Mouse (Mus musculus) embryonic fibroblast, embryonic 13.5 days (primary cell): Measurements from ENCODE around the gene Gpr156. TPM values are rescaled to one million over a fixed set of nuclear protein-coding genes. Genes with fewer than 3 reads are reported as not detected.
"Not testable (repeated sequence)": the region's sequence is repeated elsewhere in the genome, so short reads cannot be mapped to it uniquely, and the experiment has no call there.

Source experiments
- H3K27ac ChIP-seq: 2 replicates; pipeline ENCODE4 v1.5.1; 2012; ENCODE audit warnings: low read length, control low read depth, inconsistent platforms; ENCODE audit not compliant: insufficient read depth
- H3K4me1 ChIP-seq: 2 replicates; pipeline ENCODE4 v1.6.1; 2011; ENCODE audit warnings: low read length; ENCODE audit not compliant: control insufficient read depth, insufficient read depth
- H3K4me3 ChIP-seq: 2 replicates; pipeline ENCODE4 v1.5.1; 2011; ENCODE audit warnings: mild to moderate bottlenecking, control low read depth, low read length; ENCODE audit not compliant: insufficient read depth
- CTCF ChIP-seq: IDR thresholded peaks from 2 replicates; pipeline ENCODE4 v1.5.1; 2011; ENCODE audit warnings: mild to moderate bottlenecking, control low read depth, low read length, moderate library complexity, borderline replicate concordance; ENCODE audit not compliant: insufficient read depth
- POLR2A ChIP-seq: IDR thresholded peaks from 2 replicates; pipeline ENCODE4 v1.6.1; 2011; ENCODE audit warnings: low read depth, mild to moderate bottlenecking, control low read depth, low read length, moderate library complexity
- polyA plus RNA-seq: library from polyadenylated mRNA; stranded (reverse); fragments of >200 nt; gene quantifications from 2 replicates; pipeline ENCODE4 v1.2.4, GENCODE M21; 2011; ENCODE audit warnings: low read depth; ENCODE audit not compliant: missing spikeins, insufficient read length

Gpr156 gene
- polyA plus RNA-seq, 1 experiment, result 0.30 TPM

DNA sequence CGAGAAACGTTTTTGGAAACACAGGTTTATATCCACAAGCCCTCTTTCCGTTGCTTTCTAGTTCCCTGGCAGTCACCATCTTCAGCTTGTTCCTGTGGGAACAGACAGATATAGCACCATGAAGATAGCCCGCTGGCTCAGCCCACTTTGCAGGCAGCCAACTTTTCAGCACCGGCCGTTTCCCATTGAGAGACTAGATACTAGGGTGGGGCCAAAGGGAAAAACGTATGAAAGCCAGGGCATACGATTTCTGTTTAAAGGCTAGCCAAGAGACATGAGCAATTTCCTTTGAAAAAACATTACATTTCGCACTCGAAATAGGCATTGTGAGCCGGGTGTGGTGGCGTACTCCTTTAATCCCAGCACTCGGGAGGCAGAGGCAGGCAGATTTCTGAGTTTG is 95.2 kb downstream of the Gpr156 start:
- H3K4me3 ChIP-seq, result no peak overlapping the region
- no peaks in the 10 kb centered on the region for H3K4me1 ChIP-seq
- no peak overlapping the region for H3K27ac ChIP-seq
- no peak for TF ChIP-seq CTCF
- TF ChIP-seq POLR2A, result no peak

DNA sequence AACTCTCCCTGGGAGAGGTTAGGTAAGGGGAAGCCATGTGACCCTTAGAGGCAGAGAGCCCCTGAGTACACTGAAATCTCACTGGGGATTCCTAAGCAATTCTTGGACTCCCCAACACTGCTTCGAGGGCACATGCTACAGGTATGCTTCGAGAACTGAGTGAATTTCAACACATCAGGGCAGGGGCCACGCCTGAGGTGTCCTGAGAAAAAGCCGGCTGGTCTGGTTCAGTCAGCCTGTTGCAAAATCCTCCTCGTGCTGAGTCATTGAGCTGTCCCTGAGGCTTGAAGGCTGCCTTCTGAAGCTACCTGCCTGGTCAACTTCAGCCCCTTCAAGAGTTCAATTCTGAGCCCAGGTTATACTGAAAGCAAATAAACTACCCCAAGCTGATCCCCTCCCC is 96.1 kb downstream of the Gpr156 start:
- Histone ChIP-seq H3K4me3 (no peak overlapping the region), H3K4me1 (no peaks in the 10 kb centered on the region), H3K27ac (no peak overlapping the region)
- no peak for TF ChIP-seq POLR2A
- no peak for TF ChIP-seq CTCF

DNA sequence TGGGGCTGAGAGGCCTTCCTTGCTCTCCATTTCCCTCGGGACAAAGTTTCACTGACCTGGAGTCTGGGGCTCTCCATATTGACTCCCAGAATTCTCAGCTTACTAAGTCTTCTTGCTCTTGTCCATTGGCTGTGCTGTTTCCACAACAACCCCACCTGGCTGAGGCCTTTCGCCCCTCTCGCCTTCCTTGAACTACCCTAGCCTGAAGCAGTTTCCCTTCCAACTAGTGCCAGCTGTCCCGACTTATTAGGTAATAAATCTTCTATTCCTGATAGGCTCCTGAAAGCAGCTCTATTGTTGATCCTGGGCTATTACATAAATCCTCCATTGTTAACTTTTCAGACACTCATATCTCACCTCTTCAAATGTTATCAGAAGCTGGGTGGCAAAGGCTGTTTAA is 96.6 kb downstream of the Gpr156 start:
- TF ChIP-seq CTCF (no peak), POLR2A (no peak)
- Histone ChIP-seq H3K4me1 (no peaks in the 10 kb centered on the region), H3K27ac (no peak overlapping the region), H3K4me3 (no peak overlapping the region)

DNA sequence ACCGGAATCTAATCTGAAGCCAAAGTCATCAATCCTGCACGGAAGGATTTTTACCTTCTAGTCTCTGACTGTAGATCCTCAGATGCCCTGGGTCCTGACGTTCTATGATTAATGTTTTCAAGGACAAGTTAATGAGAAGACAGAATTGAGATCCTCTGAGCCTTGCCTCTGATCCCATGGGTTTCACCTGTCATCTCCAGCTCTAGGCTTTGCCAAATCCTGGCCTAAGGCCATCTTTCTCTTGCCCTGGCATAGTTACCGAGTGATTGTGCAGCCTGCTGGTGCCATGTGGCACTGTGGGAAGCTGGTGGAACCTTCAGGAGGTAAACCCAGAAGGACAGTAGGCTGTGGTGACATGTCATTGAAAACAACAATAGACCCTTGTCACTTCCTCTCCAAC is 98.7 kb downstream of the Gpr156 start:
- TF ChIP-seq POLR2A (no peak), CTCF (no peak)
- Histone ChIP-seq H3K4me3 (no peak overlapping the region), H3K4me1 (no peaks in the 10 kb centered on the region), H3K27ac (no peak overlapping the region)

DNA sequence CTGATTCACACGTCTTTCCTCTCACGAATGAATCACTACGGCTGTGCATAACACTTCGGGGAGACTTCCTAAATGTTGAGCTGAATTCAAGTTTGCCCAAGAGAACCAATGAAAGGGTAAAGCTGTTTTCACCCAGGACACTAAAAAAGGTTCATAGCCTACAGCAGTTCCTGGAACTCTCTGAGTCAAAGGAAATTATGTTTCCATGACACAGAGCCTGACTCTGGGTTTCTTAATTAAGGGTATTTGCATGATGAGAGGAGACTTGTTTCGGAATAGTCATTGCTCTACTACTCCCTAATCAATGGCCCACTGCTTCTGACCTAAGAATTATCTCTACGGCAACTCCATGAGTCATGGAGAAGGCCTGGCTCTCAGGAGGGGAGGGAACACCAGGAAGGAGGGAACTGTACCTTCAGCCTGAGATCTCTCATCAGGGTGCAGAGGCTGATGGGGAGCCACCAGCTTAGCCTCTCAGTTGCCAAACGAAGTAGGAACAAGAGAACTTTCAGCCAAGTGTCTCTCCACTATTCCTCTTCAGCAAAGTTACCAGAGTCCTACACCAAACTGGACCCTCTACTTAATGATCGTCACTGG is 100.7 kb downstream of the Gpr156 start:
- no peak overlapping the region for H3K4me3 ChIP-seq
- no peak overlapping the region for H3K27ac ChIP-seq
- TF ChIP-seq POLR2A (no peak), CTCF (no peak)
- H3K4me1 ChIP-seq, result no peaks in the 10 kb centered on the region

DNA sequence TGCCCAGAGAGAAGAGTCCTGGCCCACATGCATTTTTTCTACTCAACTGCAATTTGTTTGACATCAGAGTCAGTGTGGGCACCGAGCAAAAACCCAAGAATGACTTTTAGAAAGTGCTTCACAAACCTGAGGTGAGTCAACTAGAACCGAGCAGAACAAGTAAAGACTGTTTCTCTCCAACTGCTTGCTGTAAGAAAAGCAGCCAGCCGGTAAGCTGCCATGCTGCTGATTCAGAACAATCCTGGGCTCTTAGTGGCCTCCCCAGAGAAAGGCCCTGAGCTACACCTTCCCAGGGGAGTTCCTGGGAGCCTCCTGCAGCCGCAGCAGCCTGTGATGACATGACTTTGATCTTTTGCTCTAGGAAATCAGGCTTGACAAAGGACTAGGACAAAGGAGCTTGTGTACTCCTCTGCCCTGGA is 101.7 kb downstream of the Gpr156 start:
- H3K4me1 ChIP-seq, result no peaks in the 10 kb centered on the region
- TF ChIP-seq POLR2A, result no peak
- TF ChIP-seq CTCF, result no peak
- H3K27ac ChIP-seq, result no peak overlapping the region
- H3K4me3 ChIP-seq, result no peak overlapping the region

DNA sequence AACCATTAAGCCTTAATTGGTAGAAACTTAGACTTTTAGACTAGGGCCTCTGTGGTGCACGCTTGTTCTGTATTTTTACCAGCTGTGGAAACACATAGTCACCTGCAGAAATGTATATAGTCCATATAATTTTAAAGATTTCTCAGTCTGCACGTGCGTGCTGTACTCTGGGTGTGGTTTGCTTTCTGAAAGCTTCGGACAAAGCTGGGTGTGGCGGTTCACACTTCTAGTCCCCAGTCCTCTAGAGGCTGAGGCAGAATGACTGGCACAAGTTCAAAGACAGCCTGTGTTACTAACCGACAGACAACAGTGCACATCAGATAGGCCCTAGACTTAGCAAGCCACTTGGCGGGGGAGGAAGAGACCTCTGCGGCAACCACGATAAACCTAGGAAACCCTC is 116.3 kb downstream of the Gpr156 start:
- H3K4me1 ChIP-seq, result no peaks in the 10 kb centered on the region
- TF ChIP-seq CTCF (no peak), POLR2A (no peak)

DNA sequence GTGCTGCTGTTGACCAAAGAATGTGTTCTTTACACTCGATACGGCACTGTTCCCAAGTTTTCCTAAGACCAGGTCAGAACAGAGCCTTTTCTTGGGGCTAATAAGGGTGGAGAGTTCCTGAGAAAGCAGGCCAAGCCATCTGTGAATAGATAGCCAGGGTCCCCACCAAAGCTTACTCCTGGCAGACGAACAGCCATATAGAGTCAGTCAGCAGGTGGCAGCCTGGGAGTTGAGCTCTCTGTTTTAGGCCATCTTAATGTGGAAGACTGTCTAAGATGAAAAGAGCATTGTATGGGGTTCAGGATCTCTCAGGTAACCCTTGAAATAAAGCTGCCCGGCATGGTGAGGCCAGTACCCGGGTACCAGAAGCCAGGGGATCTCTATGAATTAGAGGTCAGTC is 116.8 kb downstream of the Gpr156 start:
- Histone ChIP-seq H3K27ac (no peak overlapping the region), H3K4me3 (no peak overlapping the region), H3K4me1 (no peaks in the 10 kb centered on the region)
- no peak for TF ChIP-seq CTCF
- no peak for TF ChIP-seq POLR2A

More for the DNA sequence above, 116.3 kb downstream of the Gpr156 start:
- Histone ChIP-seq H3K27ac (no peak overlapping the region), H3K4me3 (no peak overlapping the region)

DNA sequence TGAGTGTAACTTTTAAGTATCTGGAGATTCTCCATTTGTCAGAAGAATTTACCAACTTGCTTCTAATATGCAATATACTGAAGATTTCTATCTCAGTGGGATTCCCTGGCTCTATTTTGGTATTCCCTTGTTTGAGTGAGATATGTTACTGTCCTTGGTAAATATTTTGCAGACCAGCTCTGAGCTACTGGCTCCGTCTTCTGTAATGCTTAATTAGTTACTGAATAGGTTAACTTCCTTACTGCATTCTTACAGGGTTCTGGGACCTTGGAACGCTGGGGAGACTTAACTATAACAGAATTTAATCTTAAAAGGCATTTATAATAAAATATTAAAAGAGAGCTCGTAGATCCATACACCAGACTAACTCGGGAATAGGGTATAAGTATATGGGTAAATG is 121.8 kb downstream of the Gpr156 start:
- H3K4me1 ChIP-seq, H3K27ac ChIP-seq, H3K4me3 ChIP-seq: not testable (repeated sequence)

DNA sequence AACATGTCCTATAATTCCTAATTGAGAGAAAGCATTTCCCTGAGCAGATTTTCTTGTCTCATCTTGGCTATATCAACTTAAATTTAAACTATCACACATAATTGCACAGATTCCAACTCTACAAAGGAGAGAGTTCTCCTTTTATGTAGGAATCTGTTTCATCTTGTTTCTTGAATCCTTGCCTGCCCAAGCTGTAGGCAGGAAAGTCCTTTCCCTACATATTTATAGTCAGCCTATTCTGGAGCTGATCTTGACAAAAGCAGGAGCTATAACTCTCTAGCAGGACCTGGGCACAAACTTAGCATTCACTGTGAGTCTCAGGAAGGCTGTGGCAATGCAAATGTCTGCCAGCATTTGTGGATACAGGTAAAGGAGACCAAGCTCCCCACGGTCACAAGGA is 125.9 kb downstream of the Gpr156 start:
- no peak for TF ChIP-seq CTCF
- no peak for TF ChIP-seq POLR2A
- Histone ChIP-seq H3K4me1 (no peaks in the 10 kb centered on the region), H3K4me3 (no peak overlapping the region), H3K27ac (no peak overlapping the region)

DNA sequence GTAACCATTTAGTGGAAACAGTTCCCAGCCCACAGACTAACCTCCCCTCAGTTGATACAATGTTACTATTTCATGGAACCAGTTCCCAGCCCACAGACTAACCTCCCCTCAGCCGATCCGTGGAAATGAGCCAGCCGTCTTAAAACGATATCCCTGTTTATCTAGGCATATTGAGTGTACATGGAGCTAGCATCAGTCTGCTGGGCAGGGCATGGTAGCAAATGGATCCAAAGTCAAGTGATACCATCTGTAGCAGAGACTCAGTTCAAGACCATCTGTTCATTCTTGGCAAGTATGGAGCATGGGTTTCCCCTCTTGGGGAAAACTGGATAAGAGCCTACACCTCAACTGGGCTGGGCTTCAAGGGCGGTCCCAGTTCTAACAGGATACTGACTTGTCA is 128.3 kb downstream of the Gpr156 start:
- H3K4me1 ChIP-seq, result no peaks in the 10 kb centered on the region
- H3K4me3 ChIP-seq, result no peak overlapping the region
- TF ChIP-seq POLR2A, result no peak
- H3K27ac ChIP-seq, result no peak overlapping the region
